Mouse (Mus musculus) CD4-positive naive resting alpha-beta T cell, adult 76 days (primary cell): ENCODE measurements around the gene Cidec. TPM values are rescaled to one million over a fixed set of nuclear protein-coding genes. Genes with fewer than 3 reads are reported as not detected.

ENCODE experiments used
- total RNA-seq: library from RNA; stranded (reverse); gene quantifications from one replicate; pipeline ENCODE4 v1.2.4, GENCODE M21; 2023

Gene Cidec
- not detected for total RNA-seq

DNA sequence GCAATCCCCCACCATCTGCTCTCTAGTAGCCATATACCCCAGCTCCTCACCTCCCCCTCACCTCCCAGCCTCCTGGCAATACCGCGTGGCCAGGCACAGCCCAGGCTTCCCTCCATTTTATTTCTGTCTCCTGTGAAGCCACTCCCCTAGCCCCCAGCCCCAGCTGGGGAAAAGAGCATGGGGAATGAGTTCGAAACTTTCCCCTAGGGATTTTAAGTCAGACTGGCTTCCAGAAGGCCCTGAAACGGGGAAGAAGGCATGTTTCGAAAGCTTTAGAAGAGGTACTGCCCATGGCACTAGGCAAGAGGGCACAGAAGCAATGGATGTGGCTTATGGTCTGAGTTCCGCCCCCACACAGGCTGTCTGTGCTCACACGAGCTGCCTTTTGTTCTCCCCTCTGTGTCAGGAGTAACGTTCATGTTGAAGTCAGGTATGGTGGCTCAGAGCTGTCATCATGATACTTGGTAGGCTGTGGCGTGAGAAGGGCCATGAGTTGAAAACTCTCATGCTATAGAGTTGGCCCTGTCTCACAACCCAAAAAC, at the start of gene Cidec:
Gene Cidec, minus strand, starts transcription at position 97 of the 542 bp plus-strand sequence.

DNA sequence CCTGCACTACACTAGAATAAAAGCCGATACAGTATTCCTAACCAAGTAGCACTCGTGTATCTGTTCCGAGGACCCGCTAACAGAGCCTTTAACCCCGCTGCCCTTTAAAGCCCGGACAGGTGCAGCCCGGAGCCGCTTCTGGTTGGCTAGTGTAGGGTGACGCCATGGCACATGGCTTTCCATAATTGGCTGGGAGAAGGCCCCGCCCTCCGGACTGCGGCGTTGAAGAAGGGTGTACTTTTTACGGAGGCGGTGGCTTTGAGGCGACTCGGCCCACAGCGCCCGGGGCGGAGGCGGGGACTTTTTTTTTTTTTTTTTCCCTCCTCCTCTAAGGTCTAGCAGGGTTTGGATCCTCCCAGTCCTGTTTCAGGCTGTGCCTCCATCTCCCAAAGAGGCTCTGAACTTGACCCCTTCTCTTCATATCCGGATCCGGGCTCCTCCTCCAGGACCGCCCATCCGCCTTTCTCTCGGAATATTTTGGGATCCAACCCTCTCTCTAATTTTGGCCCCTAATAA, 47.6 kb upstream of the Cidec start, which contains the start of gene Creld1:
Gene Creld1, plus strand, starts transcription at position 198 of the 516 bp plus-strand sequence.

DNA sequence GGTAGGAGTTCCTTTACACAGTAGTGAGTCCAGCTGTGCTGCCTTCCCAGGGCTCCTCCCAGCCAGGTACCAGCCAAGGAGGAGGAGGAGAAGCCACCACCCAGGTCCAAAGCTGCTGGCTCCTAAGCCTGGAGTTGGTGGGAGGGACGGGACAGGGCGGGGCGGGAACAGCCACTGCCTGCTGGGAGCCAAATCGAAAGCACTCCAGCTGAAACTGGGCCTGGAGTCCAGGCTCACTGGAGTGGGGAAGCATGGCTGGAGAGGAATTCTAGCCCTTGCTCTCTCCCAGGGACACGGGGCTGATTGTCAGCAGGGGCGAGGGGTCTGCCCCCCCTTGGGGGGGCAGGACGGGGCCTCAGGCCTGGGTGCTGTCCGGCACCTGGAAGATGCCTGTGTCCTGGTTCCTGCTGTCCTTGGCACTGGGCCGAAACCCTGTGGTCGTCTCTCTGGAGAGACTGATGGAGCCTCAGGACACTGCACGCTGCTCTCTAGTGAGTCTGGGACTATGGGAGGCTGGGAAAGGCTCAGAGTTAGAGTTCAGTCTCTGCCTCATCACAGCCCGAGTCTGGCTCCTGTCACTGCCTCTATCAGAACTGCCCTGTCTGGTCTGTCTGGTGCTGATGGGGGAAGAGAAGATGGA, 35.9 kb upstream of the Cidec start, which contains the start of gene Il17rc:
Gene Il17rc, plus strand, starts transcription at position 131 of the 640 bp plus-strand sequence.

DNA sequence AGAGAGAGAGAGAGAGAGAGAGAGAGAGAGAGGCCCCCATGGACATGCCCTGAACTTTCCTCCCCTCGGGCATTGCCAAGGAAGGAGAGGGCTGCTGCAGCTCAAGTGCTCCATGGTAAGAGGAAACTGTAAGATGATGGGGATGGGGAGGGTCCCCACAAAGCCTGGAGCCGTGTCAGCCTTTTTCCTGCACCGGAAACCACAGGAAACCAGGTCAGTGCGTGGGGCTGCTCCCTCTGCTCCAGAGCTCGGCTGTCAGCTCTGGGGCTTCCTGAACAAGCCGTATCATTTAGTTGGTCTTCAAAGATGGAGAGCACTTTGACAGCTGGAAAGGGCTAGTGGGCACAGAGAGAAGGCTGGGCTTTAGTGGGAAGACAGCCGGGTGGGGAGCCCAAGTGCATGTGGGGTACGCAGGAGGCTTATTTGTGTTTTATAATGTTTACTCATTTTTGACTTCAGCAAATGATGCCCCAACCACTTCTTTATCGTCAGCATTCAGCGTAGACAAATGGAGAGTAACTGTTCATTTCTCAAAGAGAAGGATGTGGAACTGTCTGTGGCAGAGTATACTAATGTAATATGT, 22.5 kb upstream of the Cidec start, which contains the start of gene Il17re:
Gene Il17re, plus strand, starts transcription at position 533 of the 583 bp plus-strand sequence.

DNA sequence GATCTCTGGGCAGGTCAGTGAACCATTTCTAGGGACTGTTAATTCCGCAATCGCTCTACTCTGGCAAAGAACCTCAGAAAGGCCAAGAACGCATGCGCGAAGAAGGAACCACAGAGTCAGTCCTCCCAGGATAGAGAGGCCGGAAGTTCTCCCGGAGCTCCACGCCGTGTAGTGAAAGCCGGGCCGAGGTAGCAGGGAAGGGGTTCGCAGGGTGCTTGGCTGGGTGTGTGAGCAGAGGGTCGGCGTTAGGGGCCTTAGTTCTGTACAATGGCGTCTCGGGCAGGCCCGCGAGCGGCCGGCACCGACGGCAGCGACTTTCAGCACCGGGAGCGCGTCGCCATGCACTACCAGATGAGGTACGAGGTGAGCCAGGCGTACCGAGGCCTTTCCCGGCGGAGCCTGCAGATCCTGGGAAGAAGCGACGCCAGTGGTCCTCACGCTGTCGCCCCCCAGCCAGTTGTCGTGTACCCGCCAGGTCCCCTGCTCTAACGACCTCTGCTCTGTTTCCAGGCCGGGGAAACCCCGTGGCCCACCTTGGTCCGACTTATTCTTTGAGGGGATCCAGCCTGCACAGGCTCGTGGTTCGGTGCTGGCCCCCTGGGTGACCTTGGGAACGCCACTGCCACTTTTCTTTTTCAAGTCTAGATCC, 7.0 kb upstream of the Cidec start, which contains the start of gene Jagn1:
Gene Jagn1, plus strand, starts transcription at position 128 of the 649 bp plus-strand sequence.

GRCm38 (mm10) chr6:113419199-113419587, 16.4 kb downstream of the Cidec start, which contains the start of gene Rpusd3:
Rpusd3 (minus strand) TSS chr6:113419340.

DNA sequence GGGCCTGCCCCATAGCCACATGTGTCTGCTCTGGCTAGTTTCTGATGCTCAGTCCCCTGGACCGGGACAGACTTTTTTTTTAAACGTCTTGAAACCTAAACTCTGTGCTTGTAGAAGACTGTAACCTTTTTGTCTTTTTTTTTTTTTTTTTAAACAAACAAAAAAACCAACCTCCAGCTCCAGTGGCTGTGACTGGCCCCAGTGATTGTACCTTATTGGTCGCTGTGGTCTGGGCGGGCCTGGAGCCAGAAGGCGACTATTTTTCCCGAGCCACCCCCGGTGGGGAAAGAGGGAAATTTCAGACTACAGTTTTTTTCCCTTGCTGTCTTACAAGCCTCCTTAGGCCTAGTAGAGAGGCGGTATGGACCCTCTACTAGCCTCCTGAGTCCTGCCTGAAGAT, 46.6 kb downstream of the Cidec start, which contains the start of gene Ttll3:
Gene Ttll3, plus strand, starts transcription at position 301 of the 400 bp plus-strand sequence.

DNA sequence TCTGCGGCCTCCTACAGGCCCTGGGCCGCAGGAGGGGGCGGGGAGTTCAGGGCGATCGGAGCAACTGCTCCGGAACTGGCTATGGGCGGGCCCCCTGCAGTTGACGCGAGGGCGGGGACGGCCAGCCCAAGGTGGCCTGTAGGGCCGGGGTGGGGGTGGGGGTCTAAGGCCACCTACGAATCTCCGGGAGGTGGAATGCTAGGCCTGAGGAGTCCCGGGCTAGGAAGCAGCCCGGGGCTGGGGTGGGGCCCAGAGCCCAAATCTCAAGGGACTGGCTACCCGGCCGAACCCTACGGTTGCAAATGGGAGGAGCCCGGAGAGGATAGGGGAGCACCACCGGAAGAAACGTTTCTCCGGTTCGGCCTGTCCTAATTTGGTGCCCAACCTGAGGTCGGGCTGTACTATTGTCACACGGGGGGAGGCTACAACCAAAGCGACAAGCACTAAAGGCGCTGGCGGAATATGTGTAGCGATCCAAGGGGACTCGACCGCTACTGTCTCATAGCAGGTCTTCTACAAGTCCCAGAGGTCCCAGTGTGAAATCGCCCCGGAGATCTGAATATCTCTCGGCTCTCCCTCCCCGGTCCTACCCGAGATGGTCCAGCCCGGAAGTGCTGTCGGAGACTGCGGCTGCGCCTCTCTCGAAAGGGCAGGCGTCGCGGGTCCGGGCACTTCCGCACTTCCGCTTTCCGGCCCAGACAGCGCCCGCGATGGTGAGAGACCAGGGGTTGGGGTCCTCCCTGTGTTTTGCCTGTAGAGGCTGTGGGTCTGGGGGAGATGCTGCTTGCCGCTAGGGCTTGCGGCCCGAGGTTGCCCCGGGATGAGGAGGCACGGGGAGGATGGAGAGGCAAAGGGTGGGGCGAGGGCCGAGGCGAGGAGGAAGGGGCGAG, 57.8 kb downstream of the Cidec start, which contains the start of the genes Tada3 and Arpc4:
Gene Tada3, minus strand, starts transcription at position 388 of the 890 bp plus-strand sequence.
Gene Arpc4, plus strand, starts transcription at position 620 of the 890 bp plus-strand sequence.

Other genes with a start within 250 kb of the Cidec start
- 0.41 TPM for gene Lhfpl4, start 240.4 kb downstream of the Cidec start, total RNA-seq
- 42.4 TPM for gene Mtmr14, start 197.9 kb downstream of the Cidec start, total RNA-seq
- 1.3 TPM for gene Cpne9, start 153.5 kb downstream of the Cidec start, total RNA-seq
- 79.0 TPM for gene Brpf1, start 128.6 kb downstream of the Cidec start, total RNA-seq
- 10.7 TPM for gene Ogg1, start 108.8 kb downstream of the Cidec start, total RNA-seq
- gene Camk1, start 91.8 kb downstream of the Cidec start, total RNA-seq, result 1.2 TPM
- gene Tada3, start 57.9 kb downstream of the Cidec start, total RNA-seq, result 25.2 TPM
- 224 TPM for gene Arpc4, start 57.6 kb downstream of the Cidec start, total RNA-seq
- 51.7 TPM for gene Ttll3, start 46.5 kb downstream of the Cidec start, total RNA-seq
- gene Rpusd3, start 16.4 kb downstream of the Cidec start, total RNA-seq, result 10.7 TPM
- 13.5 TPM for gene Jagn1, start 6.8 kb upstream of the Cidec start, total RNA-seq
- gene Il17re, start 22.7 kb upstream of the Cidec start, total RNA-seq, result 0.79 TPM
- not detected for gene Il17rc, start 35.7 kb upstream of the Cidec start, total RNA-seq
- 9.9 TPM for gene Creld1, start 47.5 kb upstream of the Cidec start, total RNA-seq
- 0.70 TPM for gene Prrt3, start 66.2 kb upstream of the Cidec start, total RNA-seq
- 72.3 TPM for gene Emc3, start 95.9 kb upstream of the Cidec start, total RNA-seq
- 1.3 TPM for gene Fancd2, start 95.9 kb upstream of the Cidec start, total RNA-seq
- gene Fancd2os, start 165.0 kb upstream of the Cidec start, total RNA-seq, result not detected
- 96.7 TPM for gene Brk1, start 169.0 kb upstream of the Cidec start, total RNA-seq
- gene Vhl, start 188.2 kb upstream of the Cidec start, total RNA-seq, result 19.1 TPM
- 54.3 TPM for gene Irak2, start 202.7 kb upstream of the Cidec start, total RNA-seq